Mouse (Mus musculus) megakaryocyte-erythroid progenitor cell, adult 5-6 weeks (primary cell): ENCODE results near the gene Zfp553. TPM values are rescaled to one million over a fixed set of nuclear protein-coding genes. Genes with fewer than 3 reads are reported as not detected.

Experiments used
- ATAC-seq: replicated peaks from 2 replicates; pipeline ENCODE4 v1.8.0; 2016; ENCODE audit warnings: mild to moderate bottlenecking, inconsistent platforms; ENCODE audit not compliant: severe bottlenecking, poor library complexity, low FRiP score, low TSS enrichment
- total RNA-seq, 2 experiments: library from RNA; stranded (forward) in 1 of 2; stranded (reverse) in 1 of 2; fragments of 200-1000, 215-1000 nt in 1 of 2; fragments of >200 nt in 1 of 2; fragmentation: Nextera tagmentation in 1 of 2; gene quantifications; 2 replicates each; pipeline ENCODE4 v1.2.3; 2014 to 2017

Zfp553 gene
- total RNA-seq, 2 experiments from 2014 or later, result 18.3 to 22.7 TPM

GRCm38 (mm10) chr7:127209851-127210250, 23.0 kb upstream of the Zfp553 start:
- ATAC-seq, result no peak

DNA sequence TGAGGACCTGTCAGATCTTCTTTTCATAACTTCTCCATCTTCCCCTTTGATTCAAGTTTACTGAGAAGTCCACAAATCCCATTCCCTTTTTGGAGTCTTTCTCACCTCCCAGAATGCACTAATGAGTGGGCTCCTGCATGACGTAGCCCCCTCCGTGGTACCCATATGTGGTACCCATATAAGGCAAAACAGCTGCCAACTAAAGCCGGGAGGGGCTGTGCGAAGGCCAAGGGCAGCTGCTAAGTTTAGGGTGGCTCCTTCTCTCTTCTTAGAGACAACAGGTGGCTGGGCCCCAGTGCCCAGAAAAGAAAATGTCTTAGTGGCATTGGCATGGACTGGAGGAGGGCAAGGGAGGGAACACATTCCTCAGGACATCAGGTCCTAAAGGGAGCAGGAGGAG, 22.6 kb upstream of the Zfp553 start:
- ATAC-seq, result no peak

- ATAC-seq, result no peak
These were observed 21.7 kb upstream of the Zfp553 start for GRCm38 (mm10) chr7:127211014-127211745.

DNA sequence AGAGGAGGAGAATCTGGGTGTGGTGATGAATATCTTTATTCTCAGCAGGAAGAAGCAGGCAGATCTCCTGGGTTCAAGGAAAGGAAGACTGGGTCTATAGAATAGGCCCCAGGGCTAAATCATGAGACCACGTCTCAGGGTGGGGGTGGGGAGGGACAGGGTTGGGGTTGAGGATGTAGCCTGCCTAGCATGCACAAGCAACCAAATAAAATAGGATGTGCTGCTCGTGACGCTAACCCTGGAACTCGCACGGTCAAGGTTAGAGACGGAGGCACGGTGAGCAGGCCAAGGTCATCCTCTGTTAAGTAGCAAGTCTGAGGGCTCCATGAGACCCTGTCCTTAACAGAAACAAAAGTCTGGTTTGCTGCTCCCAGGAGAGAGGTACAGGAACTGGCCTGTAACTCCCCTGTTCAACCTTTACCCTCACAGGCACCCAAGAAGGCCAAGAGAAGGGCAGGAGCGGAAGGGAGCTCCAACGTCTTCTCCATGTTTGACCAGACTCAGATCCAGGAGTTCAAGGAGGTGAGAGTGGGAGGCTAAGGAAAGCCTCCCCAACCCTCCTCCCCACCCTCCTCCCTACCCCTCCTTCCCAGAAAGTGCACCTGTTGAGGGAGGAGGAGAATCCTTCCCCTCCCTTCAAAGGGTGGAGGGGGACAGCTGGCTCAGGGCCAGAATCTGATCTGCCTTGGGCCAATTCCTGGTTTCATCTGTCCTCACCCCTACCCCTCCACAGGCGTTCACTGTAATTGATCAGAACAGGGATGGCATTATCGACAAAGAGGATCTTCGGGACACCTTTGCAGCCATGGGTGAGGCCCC, 20.2 kb upstream of the Zfp553 start:
- ATAC-seq, result no peak

DNA sequence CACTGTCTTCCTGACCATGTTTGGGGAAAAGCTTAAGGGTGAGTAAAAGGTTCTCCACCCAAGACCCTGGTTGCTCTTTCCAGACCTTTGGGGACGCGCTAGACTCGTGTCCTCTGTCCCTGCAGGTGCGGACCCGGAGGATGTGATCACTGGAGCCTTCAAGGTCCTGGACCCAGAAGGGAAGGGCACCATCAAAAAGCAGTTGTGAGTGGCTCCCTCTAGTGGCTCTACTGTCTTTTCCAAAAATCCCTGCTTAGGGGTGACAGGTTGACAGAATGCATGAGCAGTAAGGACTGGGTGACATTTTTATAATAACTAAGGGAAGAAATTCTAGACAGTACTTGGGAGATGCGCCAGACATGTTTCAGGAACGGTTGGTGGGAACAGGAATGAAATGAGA, 19.4 kb upstream of the Zfp553 start:
- ATAC-seq, result no peak

DNA sequence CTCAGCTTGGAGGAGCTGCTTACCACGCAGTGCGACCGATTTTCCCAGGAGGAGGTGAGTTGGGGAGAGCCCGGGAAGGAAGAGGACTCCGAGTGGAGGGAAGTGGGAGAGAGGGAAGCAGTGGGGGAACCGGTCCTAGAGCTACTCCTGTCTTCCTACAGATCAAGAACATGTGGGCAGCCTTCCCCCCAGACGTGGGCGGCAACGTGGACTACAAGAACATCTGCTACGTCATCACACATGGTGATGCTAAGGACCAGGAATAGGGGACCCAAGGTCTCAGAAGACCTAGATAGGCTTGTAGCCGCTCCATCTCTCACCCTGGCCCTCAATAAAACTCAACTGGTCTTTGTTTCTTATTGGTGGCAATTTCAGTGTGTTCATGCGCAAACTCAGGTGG, 18.9 kb upstream of the Zfp553 start:
- no peak for ATAC-seq

DNA sequence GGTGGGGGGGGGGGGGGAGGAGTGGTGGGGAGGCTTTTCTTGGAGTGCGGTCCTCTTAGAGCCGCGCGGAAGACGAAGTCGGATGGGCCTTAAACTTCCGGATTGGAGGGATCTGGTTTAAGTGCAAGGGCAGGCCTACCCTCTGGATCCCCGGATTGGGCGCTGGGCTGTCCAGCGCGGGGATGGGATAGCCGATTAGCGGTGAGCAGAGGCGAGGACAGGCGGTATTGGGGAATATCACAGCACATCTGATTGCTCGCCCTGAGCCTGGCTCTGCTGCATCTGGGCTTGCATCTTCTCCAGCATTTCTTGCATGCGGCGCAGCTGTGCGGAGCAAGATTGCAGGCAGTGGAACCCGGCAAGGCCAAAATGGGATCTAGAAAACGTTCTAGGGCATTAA, 18.3 kb upstream of the Zfp553 start:
- no peak for ATAC-seq

DNA sequence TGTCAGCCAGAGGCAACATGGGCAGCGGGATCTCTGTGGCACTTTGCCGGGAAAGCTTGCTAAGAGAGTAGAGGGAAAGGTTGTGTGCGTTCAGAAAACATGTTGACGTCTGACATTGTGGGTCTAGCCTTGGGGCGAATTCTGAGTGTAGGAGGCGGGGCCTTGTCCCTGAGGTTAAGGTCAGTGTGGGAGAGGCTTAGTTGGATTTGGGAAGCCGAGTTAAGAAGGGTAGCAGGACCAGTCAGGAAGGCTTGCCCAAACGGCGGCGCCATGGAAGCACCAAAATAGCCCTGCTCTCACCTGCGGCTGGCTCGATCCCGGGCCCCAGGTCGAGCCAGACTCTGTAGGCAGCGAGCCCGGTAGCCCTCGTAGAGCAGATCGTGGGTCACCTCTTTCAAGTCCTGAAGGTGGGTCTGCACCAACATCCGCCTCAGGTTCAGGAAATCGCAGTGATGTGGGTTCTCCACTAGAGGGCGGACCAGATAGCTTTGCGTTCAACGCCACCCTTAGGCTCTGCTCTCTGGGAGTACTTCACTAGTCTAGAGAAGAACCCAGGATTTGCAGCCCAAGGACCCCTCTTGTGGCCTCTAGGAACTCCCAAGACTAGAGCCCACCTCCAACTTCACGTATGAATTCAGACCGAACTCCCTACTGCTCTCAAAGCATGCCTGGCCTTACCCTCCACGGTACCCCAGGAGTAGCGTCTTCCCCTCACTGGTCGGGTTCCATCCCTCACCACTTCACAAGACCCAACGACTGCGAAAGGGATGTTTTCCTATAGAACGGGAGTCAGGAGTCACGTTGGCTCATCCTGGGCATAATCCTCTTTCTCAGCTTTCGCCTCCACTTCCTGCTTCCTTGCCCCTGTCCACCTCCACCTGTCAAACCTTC, 17.6 kb upstream of the Zfp553 start:
- peak; percentile 53; the same call in 1 of the 2 replicates for ATAC-seq

- ATAC-seq, result no peak
These were observed 16.6 kb upstream of the Zfp553 start for GRCm38 (mm10) chr7:127216307-127216706.

- ATAC-seq, result no peak
These were observed 15.4 kb upstream of the Zfp553 start for GRCm38 (mm10) chr7:127217475-127217874.

DNA sequence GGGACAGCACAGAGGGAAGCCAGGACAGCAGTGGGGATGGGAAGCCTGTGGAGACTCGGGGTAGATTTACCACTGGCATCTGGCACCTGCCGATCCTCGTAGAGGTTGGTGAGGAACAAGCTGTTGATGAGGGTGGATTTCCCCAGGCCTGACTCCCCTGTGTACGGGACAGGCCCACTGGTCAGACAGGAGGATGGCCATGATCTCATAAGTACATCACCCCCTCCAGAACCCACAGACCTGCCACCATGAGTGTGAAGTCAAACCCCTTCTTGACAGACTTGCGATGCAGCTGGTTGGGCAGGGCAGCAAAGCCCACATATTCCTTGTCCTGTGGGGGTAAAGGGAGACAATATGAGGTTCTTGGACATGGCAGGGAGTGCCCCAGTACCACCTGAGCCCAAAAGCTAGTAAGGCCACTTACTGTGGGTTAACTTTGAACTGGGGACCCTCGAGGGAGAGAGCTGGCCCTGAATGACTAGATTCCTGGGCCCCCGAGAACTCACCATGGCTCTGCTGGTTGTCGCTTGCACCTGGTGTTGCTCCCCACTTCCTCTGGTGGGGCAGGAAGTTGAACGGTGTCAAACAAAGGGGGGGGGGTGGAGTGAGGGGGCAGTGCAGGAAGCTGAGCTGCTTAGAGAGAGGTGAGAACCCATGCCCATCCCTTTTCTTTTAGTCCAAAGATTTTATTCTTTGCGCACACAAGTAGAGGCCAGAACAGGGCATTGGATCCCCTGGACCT, 14.8 kb upstream of the Zfp553 start:
- no peak for ATAC-seq

DNA sequence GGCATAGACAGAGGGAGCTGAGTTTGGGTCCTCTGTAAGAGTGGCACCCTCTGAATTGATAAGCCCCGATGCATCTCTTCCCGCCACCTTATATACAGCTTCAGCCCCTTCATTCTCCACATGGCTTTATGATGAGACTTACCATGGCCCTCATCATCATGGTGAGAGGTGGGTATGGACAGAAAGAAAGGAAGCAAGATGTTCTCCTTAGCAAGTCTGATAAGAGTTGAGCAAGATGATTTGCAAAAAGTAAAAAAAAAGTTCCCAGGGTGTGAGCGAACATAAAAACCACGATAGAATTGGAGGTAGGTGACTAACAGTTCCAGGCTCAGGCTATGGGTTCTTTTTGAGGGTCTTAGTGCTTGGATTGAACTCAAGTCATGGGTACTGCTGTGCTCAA, 14.2 kb upstream of the Zfp553 start:
- ATAC-seq, result peak; percentile 48

DNA sequence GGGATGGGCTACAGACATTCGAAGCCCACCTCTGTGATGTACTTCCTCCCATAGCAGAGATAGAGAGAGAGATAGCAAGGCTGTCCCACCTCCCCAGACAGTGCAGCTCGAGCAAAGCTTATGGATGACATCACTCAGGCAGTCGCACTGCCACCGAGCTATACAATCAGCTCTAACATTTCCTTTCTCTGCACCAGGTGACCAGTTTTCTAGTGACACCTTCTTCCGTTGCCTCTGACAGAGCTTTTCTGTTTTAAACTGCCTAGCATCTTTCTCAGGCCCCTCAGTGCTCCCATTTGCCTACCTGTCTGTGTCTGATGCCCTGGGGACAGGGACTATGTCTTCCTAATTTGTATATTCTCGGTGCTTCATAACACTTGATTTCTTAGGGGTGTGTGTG, 12.4 kb upstream of the Zfp553 start:
- ATAC-seq, result no peak

- no peak for ATAC-seq
These were observed 9.8 kb upstream of the Zfp553 start for GRCm38 (mm10) chr7:127223106-127223505.

GRCm38 (mm10) chr7:127223515-127224478, 9.1 kb upstream of the Zfp553 start:
- no peak for ATAC-seq

- ATAC-seq, result no peak
These were observed 8.2 kb upstream of the Zfp553 start for GRCm38 (mm10) chr7:127224616-127225015.

- ATAC-seq, result peak; percentile 81
These were observed 7.5 kb upstream of the Zfp553 start for GRCm38 (mm10) chr7:127225147-127225995.
